Mouse (Mus musculus) bone marrow macrophage, adult 2 months (primary cell): ENCODE measurements around the gene Grin2c.

Experiments used
- CTCF ChIP-seq: IDR thresholded peaks from 2 replicates; pipeline ENCODE4 v1.5.1; 2012; ENCODE audit warnings: low read depth, mild to moderate bottlenecking, low read length, moderate library complexity
- POLR2A ChIP-seq: IDR thresholded peaks from 2 replicates; pipeline ENCODE4 v1.6.1; 2012; ENCODE audit warnings: mild to moderate bottlenecking, low read depth, low read length, borderline replicate concordance

GRCm38 (mm10) chr11:115297214-115297826, 30.3 kb upstream of the Grin2c start, which contains the start of gene Fads6:
- TF ChIP-seq POLR2A (no peak), CTCF (no peak)
